Mouse (Mus musculus) thymus, adult 2 months (tissue): Measurements from ENCODE around the gene Rrp1b.

Source experiments
- CTCF ChIP-seq: fragments of 200-500 bp; IDR thresholded peaks from 2 replicates; pipeline ENCODE4 v1.5.1; 2012; ENCODE audit warnings: mild to moderate bottlenecking, control low read depth, low read length, moderate library complexity, borderline replicate concordance; ENCODE audit not compliant: control insufficient read depth, poor library complexity, insufficient read depth; ENCODE audit errors: extremely low read depth
- POLR2A ChIP-seq: fragments of 200-500 bp; IDR thresholded peaks from 2 replicates; pipeline ENCODE4 v1.6.1; 2012; ENCODE audit warnings: mild to moderate bottlenecking, low read length, control low read depth, moderate library complexity; ENCODE audit not compliant: control insufficient read depth, poor library complexity, insufficient read depth; ENCODE audit errors: extremely low read depth

DNA sequence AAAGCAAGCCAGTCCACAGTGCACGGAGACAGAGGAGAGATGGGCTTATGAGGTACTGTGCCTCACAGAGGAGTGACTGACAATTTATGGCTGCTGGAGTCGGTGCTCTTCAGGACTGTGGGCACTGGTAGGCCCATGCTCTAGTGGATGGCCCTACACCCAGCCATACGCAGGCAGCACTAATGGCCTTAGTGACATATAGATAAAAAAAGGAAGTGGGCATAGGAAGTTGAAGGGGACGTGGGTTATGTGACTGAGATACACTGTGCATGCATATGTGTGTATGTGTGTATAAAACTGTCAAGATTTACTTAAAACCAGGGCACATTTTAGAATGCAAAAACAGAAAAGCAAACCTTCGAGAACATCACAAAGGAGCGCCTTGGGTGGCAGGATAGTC, 24.2 kb upstream of the Rrp1b start:
- TF ChIP-seq CTCF = no peak
- TF ChIP-seq POLR2A = no peak
